Mouse (Mus musculus) liver, embryonic 14.5 days (tissue): ENCODE results near the gene Ppil6. TPM values are rescaled to one million over a fixed set of nuclear protein-coding genes. Genes with fewer than 3 reads are reported as not detected.
A peak's percentile ranks its signal among the peaks of the same experiment; 100 is the strongest.

ENCODE experiments used
- ATAC-seq: fragments of 200-750 bp; cut with Nextera tagmentation; 2 replicates; pipeline ENCODE4 v1.8.0; 2017; ENCODE audit warnings: moderate number of reproducible peaks, mild to moderate bottlenecking, moderate library complexity; ENCODE audit not compliant: insufficient read depth
- DNase-seq, 3 experiments: peaks; one replicate each; pipeline ENCODE4 v3.0.0-alpha.2; 2012 to 2013; ENCODE audit warnings: low read depth in 3 of 3, low spot score in 3 of 3
- H3K27ac ChIP-seq: fragments of 300-500 bp; sonication (generic); 2 replicates; pipeline ENCODE4 v1.5.1; 2014; ENCODE audit warnings: moderate library complexity, mild to moderate bottlenecking, control low read depth, inconsistent platforms
- H3K27me3 ChIP-seq: fragments of 300-500 bp; sonication (generic); 2 replicates; pipeline ENCODE4 v1.6.1; 2014; ENCODE audit warnings: mild to moderate bottlenecking, low read length, moderate library complexity; ENCODE audit not compliant: control insufficient read depth, insufficient read depth
- H3K36me3 ChIP-seq: fragments of 300-500 bp; sonication (generic); replicated peaks from 2 replicates; pipeline ENCODE4 v1.6.1; 2014; ENCODE audit warnings: low read depth; ENCODE audit not compliant: control insufficient read depth, insufficient read depth
- H3K4me1 ChIP-seq, 2 experiments: fragments of 200-500 bp in 1 of 2; fragments of 300-500 bp in 1 of 2; sonication (generic) in 1 of 2; replicated peaks; 2 replicates each; pipeline ENCODE4 v1.6.1; 2012 to 2014; ENCODE audit warnings: antibody characterized with exemption in 1 of 2, inconsistent platforms in 1 of 2, low read length in 1 of 2; ENCODE audit not compliant: control insufficient read depth in 2 of 2, insufficient read depth in 2 of 2
- H3K4me2 ChIP-seq: fragments of 300-500 bp; sonication (generic); 2 replicates; pipeline ENCODE4 v1.6.1; 2014; ENCODE audit warnings: low read depth, mild to moderate bottlenecking, control low read depth, moderate library complexity
- H3K4me3 ChIP-seq, 2 experiments: fragments of 200-500 bp in 1 of 2; fragments of 300-500 bp in 1 of 2; sonication (generic) in 1 of 2; 2 replicates each; pipeline ENCODE4 v1.5.1; 2012 to 2014; ENCODE audit warnings: low read depth in 2 of 2, low read length in 2 of 2, mild to moderate bottlenecking in 2 of 2, control low read depth in 1 of 2, inconsistent platforms in 1 of 2, moderate library complexity in 1 of 2; ENCODE audit not compliant: insufficient read depth in 1 of 2
- H3K9ac ChIP-seq: fragments of 300-500 bp; sonication (generic); replicated peaks from 2 replicates; pipeline ENCODE4 v1.6.1; 2014; ENCODE audit warnings: mild to moderate bottlenecking, control low read depth, moderate library complexity
- H3K9me3 ChIP-seq: fragments of 300-500 bp; sonication (generic); 2 replicates; pipeline ENCODE4 v1.6.1; 2016; ENCODE audit warnings: low read length, mixed read lengths; ENCODE audit not compliant: control insufficient read depth
- CTCF ChIP-seq: IDR thresholded peaks from 2 replicates; pipeline ENCODE4 v1.5.1; 2016; ENCODE audit warnings: antibody characterized with exemption, low read depth, control low read depth
- EP300 ChIP-seq: IDR thresholded peaks from 2 replicates; pipeline ENCODE4 v1.6.1; 2016; ENCODE audit warnings: antibody characterized with exemption, low read depth
- WGBS: fragments of 180-500 bp; shearing (Covaris S2); extraction: QIAGEN DNeasy Blood & Tissue Kit; methylation state at CpG from one replicate; pipeline ENCODE4 v1.1.7; 2014; ENCODE audit not compliant: insufficient replicate concordance; 5-methylcytosine and 5-hydroxymethylcytosine counted together
- polyA plus RNA-seq, 2 experiments: library from polyadenylated mRNA; depleted of rRNA in 1 of 2; stranded (reverse) in 1 of 2; unstranded in 1 of 2; fragments of >200 nt; fragmentation: Nextera tagmentation in 1 of 2; extraction: Ambion mirVana in 1 of 2; gene quantifications; 2 replicates each; pipeline versions ENCODE4 v1.2.1 to v1.2.3; 2012 to 2014

Ppil6 gene
- polyA plus RNA-seq, 2 experiments: not detected

GRCm38 (mm10) chr10:41514301-41514700 lies 24.1 kb downstream of the Ppil6 start:
- WGBS: 59% methylated on average over 4 of the region's 4 CpGs
- Histone ChIP-seq H3K4me3 (no peak overlapping the region), H3K4me1 (peaks cover 2 to 3% of the 10 kb centered on the region in 2 experiments; a peak in 3 of 4 replicates), H3K27ac (no peak overlapping the region), H3K27me3 (no peaks in the 10 kb centered on the region), H3K9me3 (no peaks in the 10 kb centered on the region), H3K36me3 (no peaks in the 10 kb centered on the region), H3K9ac (no peak overlapping the region), H3K4me2 (no peak overlapping the region)
- DNase-seq (no peak), ATAC-seq (no peak)
- TF ChIP-seq CTCF (no peak), EP300 (no peak)

- Histone ChIP-seq H3K9ac (no peak overlapping the region), H3K4me2 (no peak overlapping the region), H3K4me3 (no peak overlapping the region), H3K36me3 (no peaks in the 10 kb centered on the region), H3K27me3 (no peaks in the 10 kb centered on the region), H3K27ac (no peak overlapping the region), H3K9me3 (no peaks in the 10 kb centered on the region), H3K4me1 (peaks cover 2 to 3% of the 10 kb centered on the region in 2 experiments; a peak in 3 of 4 replicates)
- TF ChIP-seq CTCF: no peak
- TF ChIP-seq EP300: no peak
- DNase-seq: no peak
- ATAC-seq: no peak
These were observed 24.7 kb downstream of the Ppil6 start for GRCm38 (mm10) chr10:41514921-41515320.

- H3K36me3 ChIP-seq: no peaks in the 10 kb centered on the region
- H3K27ac ChIP-seq: peak overlapping the region; percentile 89
- peak overlapping the region; percentile 95 to 98 for H3K4me3 ChIP-seq
- TF ChIP-seq EP300: no peak
- peak; percentile 71 for TF ChIP-seq CTCF
- H3K4me1 ChIP-seq: peaks cover 13 to 16% of the 10 kb centered on the region in 2 experiments
- H3K27me3 ChIP-seq: no peaks in the 10 kb centered on the region
- peak overlapping the region; percentile 87 for H3K4me2 ChIP-seq
- H3K9ac ChIP-seq: peak overlapping the region; percentile 94
- DNase-seq (peak; percentile 61 to 77 (median 68)), ATAC-seq (peak; percentile 74)
- H3K9me3 ChIP-seq: no peaks in the 10 kb centered on the region
- under 1% methylated on average over 23 of the region's 23 CpGs for WGBS
These were observed 28.3 kb downstream of the Ppil6 start for GRCm38 (mm10) chr10:41518508-41518980.

GRCm38 (mm10) chr10:41518981-41519618 lies 28.9 kb downstream of the Ppil6 start, which contains the start of gene Cd164:
Cd164 (plus strand) TSS chr10:41519414.
- Histone ChIP-seq H3K4me3 (peak within 1 kb of the TSS; percentile 95 to 98), H3K9me3 (no peaks in the 10 kb centered on the region), H3K4me1 (peaks cover 13 to 16% of the 10 kb centered on the region in 2 experiments), H3K36me3 (peaks cover 1% of the 10 kb centered on the region; the same call in 1 of the 2 replicates), H3K4me2 (peak within 1 kb of the TSS; percentile 87), H3K9ac (peak within 1 kb of the TSS; percentile 94), H3K27ac (peak within 1 kb of the TSS; percentile 89), H3K27me3 (no peaks in the 10 kb centered on the region)
- under 1% methylated on average over 67 of the region's 69 CpGs for WGBS
- DNase-seq: peak; percentile 84 to 87 (median 85)
- peak; percentile 91 for ATAC-seq
- TF ChIP-seq EP300: no peak
- no peak for TF ChIP-seq CTCF

GRCm38 (mm10) chr10:41519640-41520409 lies 29.6 kb downstream of the Ppil6 start:
- H3K27ac ChIP-seq: peak overlapping the region; percentile 89
- no peaks in the 10 kb centered on the region for H3K9me3 ChIP-seq
- H3K9ac ChIP-seq: peak overlapping the region; percentile 94
- peaks cover 13 to 16% of the 10 kb centered on the region in 2 experiments for H3K4me1 ChIP-seq
- H3K27me3 ChIP-seq: no peaks in the 10 kb centered on the region
- ATAC-seq: peak; percentile 36
- H3K4me3 ChIP-seq: peak overlapping the region; percentile 74 to 95
- H3K4me2 ChIP-seq: peak overlapping the region; percentile 87
- TF ChIP-seq EP300 (no peak), CTCF (no peak)
- H3K36me3 ChIP-seq: peaks cover 8% of the 10 kb centered on the region; the same call in 1 of the 2 replicates
- WGBS: under 1% methylated on average over 55 of the region's 65 CpGs
- DNase-seq: peak; percentile 19 to 46 (median 30)
